Mouse (Mus musculus) kidney, adult 2 months (tissue): Measurements from ENCODE around the gene Dqx1.

Experiments
- CTCF ChIP-seq: fragments of 200-500 bp; conservative IDR thresholded peaks from 2 replicates; pipeline ENCODE4 v1.5.1; 2011; ENCODE audit warnings: low read depth, mild to moderate bottlenecking, control low read depth, low read length, moderate library complexity, mixed read lengths; ENCODE audit not compliant: insufficient read depth, insufficient read length
- POLR2A ChIP-seq: fragments of 200-500 bp; IDR thresholded peaks from one replicate; pipeline ENCODE4 v1.6.1; 2011; ENCODE audit warnings: low read depth, low read length, control low read depth

GRCm38 (mm10) chr6:83043561-83043960 lies 14.1 kb upstream of the Dqx1 start:
- TF ChIP-seq CTCF (no peak), POLR2A (no peak)
